Mouse (Mus musculus): ENCODE results near the gene Ibtk. TPM values are rescaled to one million over a fixed set of nuclear protein-coding genes. Genes with fewer than 3 reads are reported as not detected.

Ibtk gene
- total and polyA plus RNA-seq, 3 experiments = 20.0 to 53.7 (median 21.1) TPM

Other genes starting within 250 kb of the Ibtk start
- gene Tpbg, start 93.0 kb upstream of the Ibtk start, total RNA-seq (2012; rRNA removed) = not detected in 2 replicates
- gene Tpbg, start 93.0 kb upstream of the Ibtk start, polyA plus RNA-seq (2012; ENCODE audit: insufficient read depth in 1 of 2, insufficient read length in 2 of 2, low read depth in 1 of 2, low replicate concordance in 2 of 2, missing spikeins in 1 of 2) = not detected

Measured in MEL (cell line).